Mouse (Mus musculus) C2C12 (cell line): ENCODE results near the gene Arid2. TPM values are rescaled to one million over a fixed set of nuclear protein-coding genes. Genes with fewer than 3 reads are reported as not detected.

Source experiments
- H3K27me3 ChIP-seq: one replicate; pipeline ENCODE4 v1.6.1; 2011; ENCODE audit not compliant: control insufficient read depth, insufficient read depth, insufficient read length
- H3K36me3 ChIP-seq: one replicate; pipeline ENCODE4 v1.6.1; 2011; ENCODE audit not compliant: control insufficient read depth, insufficient read depth
- H3K4me3 ChIP-seq: one replicate; pipeline ENCODE4 v1.5.1; 2011; ENCODE audit warnings: mild to moderate bottlenecking, control low read depth; ENCODE audit not compliant: poor library complexity, insufficient read depth, severe bottlenecking
- H3K79me2 ChIP-seq: one replicate; pipeline ENCODE4 v1.6.1; 2011; ENCODE audit not compliant: control insufficient read depth, insufficient read depth
- H3K79me3 ChIP-seq: one replicate; pipeline ENCODE4 v1.6.1; 2011; ENCODE audit warnings: low read depth, control low read depth
- H3ac ChIP-seq: one replicate; pipeline ENCODE3; 2011; ENCODE audit warnings: low read depth; ENCODE audit not compliant: control insufficient read depth, insufficient read length
- CEBPB ChIP-seq: IDR thresholded peaks from one replicate; pipeline ENCODE4 v1.6.1; 2011; ENCODE audit warnings: low read depth, mild to moderate bottlenecking, control low read depth, moderate library complexity
- CTCF ChIP-seq: IDR thresholded peaks from one replicate; pipeline ENCODE4 v1.5.1; 2011; ENCODE audit not compliant: control insufficient read depth, insufficient read depth, insufficient read length
- FOSL1 ChIP-seq: IDR thresholded peaks from one replicate; pipeline ENCODE4 v1.8.0; 2011; ENCODE audit warnings: mild to moderate bottlenecking, low read length; ENCODE audit not compliant: poor library complexity, insufficient read depth, severe bottlenecking
- MAX ChIP-seq: IDR thresholded peaks from one replicate; pipeline ENCODE4 v1.6.1; 2011; ENCODE audit warnings: mild to moderate bottlenecking, control low read depth
- MYOD1 ChIP-seq: IDR thresholded peaks from one replicate; pipeline ENCODE4 v1.6.1; 2011; ENCODE audit warnings: low read depth; ENCODE audit not compliant: control insufficient read depth, insufficient read length
- MYOG ChIP-seq: IDR thresholded peaks from one replicate; pipeline ENCODE4 v1.6.1; 2011; ENCODE audit not compliant: control insufficient read depth, insufficient read length; ENCODE audit errors: extremely low read depth
- USF1 ChIP-seq: IDR thresholded peaks from one replicate; pipeline ENCODE4 v1.6.1; 2011; ENCODE audit warnings: low read depth, mild to moderate bottlenecking, control low read depth, moderate library complexity
- polyA plus RNA-seq: library from polyadenylated mRNA; unstranded; fragments of >200 nt; fragmentation: generic; extraction: Trizol; gene quantifications from one replicate; pipeline ENCODE4 v1.2.1, GENCODE M21; 2012; ENCODE audit warnings: missing spikeins

The Arid2 gene
- polyA plus RNA-seq, 1 experiment = 10.6 TPM

- Histone ChIP-seq H3K79me3 (no peaks in the 10 kb centered on the region), H3K27me3 (no peaks in the 10 kb centered on the region), H3K4me3 (no peak overlapping the region), H3K36me3 (peaks cover 71% of the 10 kb centered on the region), H3K79me2 (no peaks in the 10 kb centered on the region), H3ac (no peak overlapping the region)
- TF ChIP-seq USF1 (no peak), MAX (no peak), CTCF (no peak), CEBPB (no peak), MYOD1 (no peak), FOSL1 (no peak), MYOG (no peak)
Observed at GRCm38 (mm10) chr15:96392878-96393277, 105.6 kb downstream of the Arid2 start.

DNA sequence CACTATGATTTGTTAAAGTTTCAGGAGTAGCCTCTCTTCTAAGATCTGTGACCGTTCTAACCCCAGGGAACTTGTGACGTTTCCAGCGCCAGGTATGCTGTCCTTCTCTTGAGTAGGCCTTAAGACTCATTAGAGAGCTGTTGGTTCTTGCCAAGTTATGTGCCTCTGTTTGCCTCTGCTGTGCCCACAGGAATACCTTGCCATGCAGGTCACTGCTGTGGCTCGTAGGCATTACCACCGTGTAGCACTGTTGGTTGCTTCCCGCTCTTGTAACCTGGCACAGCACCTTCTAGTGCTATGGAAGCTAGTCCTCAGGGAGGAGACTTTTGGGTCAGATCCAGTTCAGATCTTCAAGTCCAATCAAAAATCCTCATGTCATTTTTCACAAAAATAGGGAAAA lies 107.8 kb downstream of the Arid2 start:
- TF ChIP-seq CTCF (no peak), MAX (no peak), MYOD1 (no peak), FOSL1 (no peak), MYOG (no peak)
- H3K36me3 ChIP-seq = peaks cover 80% of the 10 kb centered on the region

GRCm38 (mm10) chr15:96396641-96397344 lies 109.5 kb downstream of the Arid2 start:
- H3K79me3 ChIP-seq = no peaks in the 10 kb centered on the region
- no peak for TF ChIP-seq USF1
- TF ChIP-seq CTCF = no peak
- TF ChIP-seq MYOD1 = no peak
- TF ChIP-seq MYOG = no peak
- no peak for TF ChIP-seq MAX
- no peak for TF ChIP-seq CEBPB
- TF ChIP-seq FOSL1 = no peak
- H3K79me2 ChIP-seq = no peaks in the 10 kb centered on the region
- no peaks in the 10 kb centered on the region for H3K27me3 ChIP-seq
- no peak overlapping the region for H3K4me3 ChIP-seq
- peaks cover 69% of the 10 kb centered on the region for H3K36me3 ChIP-seq
- no peak overlapping the region for H3ac ChIP-seq

More for the DNA sequence above, 107.8 kb downstream of the Arid2 start:
- H3K27me3 ChIP-seq = no peaks in the 10 kb centered on the region
- H3ac ChIP-seq = no peak overlapping the region
- no peak overlapping the region for H3K4me3 ChIP-seq
- H3K79me3 ChIP-seq = no peaks in the 10 kb centered on the region
- no peaks in the 10 kb centered on the region for H3K79me2 ChIP-seq

- H3K27me3 ChIP-seq = no peaks in the 10 kb centered on the region
- no peaks in the 10 kb centered on the region for H3K79me2 ChIP-seq
- no peak overlapping the region for H3ac ChIP-seq
- no peak overlapping the region for H3K4me3 ChIP-seq
- no peaks in the 10 kb centered on the region for H3K79me3 ChIP-seq
- TF ChIP-seq MAX = no peak
- TF ChIP-seq MYOG = no peak
- no peak for TF ChIP-seq USF1
- no peak for TF ChIP-seq CEBPB
- TF ChIP-seq CTCF = no peak
- TF ChIP-seq FOSL1 = no peak
- no peak for TF ChIP-seq MYOD1
- peaks cover 69% of the 10 kb centered on the region for H3K36me3 ChIP-seq
Observed at GRCm38 (mm10) chr15:96398333-96398732, 111.0 kb downstream of the Arid2 start.

- TF ChIP-seq MYOD1 (no peak), MYOG (no peak), USF1 (no peak), CEBPB (no peak), FOSL1 (no peak), CTCF (no peak), MAX (no peak)
- Histone ChIP-seq H3ac (no peak overlapping the region), H3K79me2 (no peaks in the 10 kb centered on the region), H3K4me3 (no peak overlapping the region), H3K79me3 (no peaks in the 10 kb centered on the region), H3K36me3 (peaks cover 70% of the 10 kb centered on the region), H3K27me3 (no peaks in the 10 kb centered on the region)
Observed at GRCm38 (mm10) chr15:96405548-96405947, 118.2 kb downstream of the Arid2 start.

GRCm38 (mm10) chr15:96406253-96406652 lies 118.9 kb downstream of the Arid2 start:
- Histone ChIP-seq H3K27me3 (no peaks in the 10 kb centered on the region), H3ac (no peak overlapping the region), H3K79me3 (no peaks in the 10 kb centered on the region), H3K79me2 (no peaks in the 10 kb centered on the region), H3K4me3 (no peak overlapping the region), H3K36me3 (peaks cover 76% of the 10 kb centered on the region)
- TF ChIP-seq CTCF = no peak
- no peak for TF ChIP-seq MAX
- TF ChIP-seq CEBPB = no peak
- TF ChIP-seq USF1 = no peak
